Mouse (Mus musculus): ENCODE measurements at regions not wholly inside any gene's neighbourhood (a gene's known extent, or its start where the extent isn't known, plus 50 kb on each side); places are given as distances from the start of the nearest gene placed in this dataset.
A peak's percentile ranks its signal among the peaks of the same experiment; 100 is the strongest.

GRCm38 (mm10) chr3:56483370-56483769 lies 299.9 kb upstream of the Nbea start:
- Histone ChIP-seq H3K9ac (no peak overlapping the region), H3K4me1 (replicated peaks; ENCODE audit: control insufficient read depth, insufficient read depth, low read length) (no peaks in the 10 kb centered on the region), H3K27me3 (ENCODE audit: control insufficient read depth, insufficient read depth, low read length) (no peaks in the 10 kb centered on the region), H3K27ac (no peak overlapping the region), H3K4me2 (replicated peaks) (no peak overlapping the region), H3K9me3 (ENCODE audit: control insufficient read depth, low read length) (no peaks in the 10 kb centered on the region), H3K4me3 (replicated peaks; ENCODE audit: low read length) (no peak overlapping the region), H3K36me3 (replicated peaks; ENCODE audit: control insufficient read depth, insufficient read depth) (no peaks in the 10 kb centered on the region)
- no peak for ATAC-seq (ENCODE audit: low FRiP score)
- 53% methylated on average over 4 of the region's 4 CpGs for WGBS
- DNase-seq (ENCODE audit: low spot score) = no peak

DNA sequence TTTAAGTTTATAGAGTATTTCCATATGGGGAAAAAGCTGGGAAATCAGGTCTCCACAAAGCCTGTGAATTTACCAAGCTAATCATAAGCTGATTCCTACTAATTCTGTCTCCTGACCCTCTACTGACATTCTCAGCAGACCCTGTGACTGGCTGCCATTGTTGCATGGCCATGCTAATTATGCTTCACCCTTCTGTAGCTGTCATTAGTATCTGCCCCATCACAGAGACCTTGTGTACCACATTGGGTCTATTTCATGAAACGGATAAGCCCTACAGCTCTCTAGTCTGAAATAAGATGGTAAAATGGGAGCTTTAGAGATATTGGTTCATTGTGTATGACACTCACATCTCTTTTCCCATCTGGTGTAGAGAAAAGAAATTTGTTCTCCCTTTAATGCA lies 296.0 kb upstream of the Nbea start:
- H3K4me2 ChIP-seq (replicated peaks) = no peak overlapping the region
- H3K4me3 ChIP-seq (replicated peaks; ENCODE audit: low read length) = no peak overlapping the region
- H3K9me3 ChIP-seq (ENCODE audit: control insufficient read depth, low read length) = no peaks in the 10 kb centered on the region
- no peak overlapping the region for H3K27ac ChIP-seq
- H3K36me3 ChIP-seq (replicated peaks; ENCODE audit: control insufficient read depth, insufficient read depth) = no peaks in the 10 kb centered on the region
- 41% methylated on average over 1 of the region's 1 CpGs for WGBS
- no peak for DNase-seq (ENCODE audit: low spot score)
- no peak overlapping the region for H3K9ac ChIP-seq
- H3K4me1 ChIP-seq (replicated peaks; ENCODE audit: control insufficient read depth, insufficient read depth, low read length) = peaks cover 17% of the 10 kb centered on the region; the same call in 1 of the 2 replicates
- H3K27me3 ChIP-seq (ENCODE audit: control insufficient read depth, insufficient read depth, low read length) = no peaks in the 10 kb centered on the region
- no peak for ATAC-seq (ENCODE audit: low FRiP score)

DNA sequence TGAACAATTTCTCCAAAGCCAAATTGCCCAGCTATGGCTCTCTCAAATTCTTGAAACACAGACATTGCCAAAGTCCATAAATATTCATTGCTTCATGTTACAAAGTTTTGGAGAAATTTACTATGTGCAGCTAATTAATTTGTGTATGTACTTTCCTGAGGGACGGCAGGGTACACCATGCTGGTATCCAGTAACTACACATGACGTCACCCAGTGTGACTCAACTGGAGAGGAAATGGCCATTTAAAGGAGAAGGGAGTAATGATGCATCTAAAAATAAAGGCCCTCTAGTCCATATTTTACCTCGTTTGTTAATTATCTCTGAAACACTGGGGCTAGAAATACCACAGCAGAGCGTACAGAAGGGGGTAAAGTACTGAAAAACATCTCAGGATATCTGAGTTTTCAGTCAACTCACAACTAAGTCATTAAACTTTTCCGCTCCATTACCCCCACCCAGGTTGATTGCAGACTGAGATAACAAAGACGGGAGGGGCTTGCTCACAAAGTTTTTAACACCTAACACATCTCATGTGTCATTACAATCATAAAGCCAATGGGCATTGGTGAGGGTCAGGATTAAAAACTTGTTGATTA lies 295.1 kb upstream of the Nbea start:
- no peak for DNase-seq (ENCODE audit: low spot score)
- Histone ChIP-seq H3K9ac (no peak overlapping the region), H3K9me3 (ENCODE audit: control insufficient read depth, low read length) (no peaks in the 10 kb centered on the region), H3K27ac (no peak overlapping the region), H3K27me3 (ENCODE audit: control insufficient read depth, insufficient read depth, low read length) (no peaks in the 10 kb centered on the region), H3K4me1 (replicated peaks; ENCODE audit: control insufficient read depth, insufficient read depth, low read length) (peaks cover 17% of the 10 kb centered on the region; the same call in 1 of the 2 replicates), H3K4me3 (replicated peaks; ENCODE audit: low read length) (no peak overlapping the region), H3K4me2 (replicated peaks) (no peak overlapping the region), H3K36me3 (replicated peaks; ENCODE audit: control insufficient read depth, insufficient read depth) (no peaks in the 10 kb centered on the region)
- ATAC-seq (ENCODE audit: low FRiP score) = no peak
- 79% methylated on average over 6 of the region's 6 CpGs for WGBS

GRCm38 (mm10) chr3:56475529-56476527 lies 292.3 kb upstream of the Nbea start:
- H3K4me3 ChIP-seq (replicated peaks; ENCODE audit: low read length) = no peak overlapping the region

DNA sequence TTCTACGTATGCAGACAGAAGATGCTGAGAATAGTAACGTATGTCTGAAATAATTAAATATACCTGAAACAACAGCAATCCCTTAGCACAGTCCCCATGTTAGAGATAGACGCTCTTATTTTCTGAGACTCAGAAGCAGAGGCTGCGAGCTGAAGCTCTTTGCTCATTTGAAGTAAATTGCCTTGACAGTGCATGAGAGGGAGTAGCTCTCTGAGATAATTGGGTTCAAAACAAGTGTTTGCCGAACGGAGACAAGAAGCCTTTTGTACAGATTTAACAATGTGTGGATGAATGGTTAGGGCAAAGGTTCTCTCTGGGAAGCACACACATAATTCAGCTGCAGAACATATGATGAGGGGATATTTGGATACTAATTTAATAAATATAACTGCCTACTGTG lies 289.1 kb upstream of the Nbea start:
- peaks cover 29% of the 10 kb centered on the region for H3K4me1 ChIP-seq (replicated peaks; ENCODE audit: control insufficient read depth, insufficient read depth, low read length)
- H3K4me3 ChIP-seq (replicated peaks; ENCODE audit: low read length) = no peak overlapping the region
- H3K9me3 ChIP-seq (ENCODE audit: control insufficient read depth, low read length) = no peaks in the 10 kb centered on the region
- ATAC-seq (ENCODE audit: low FRiP score) = no peak
- H3K36me3 ChIP-seq (replicated peaks; ENCODE audit: control insufficient read depth, insufficient read depth) = no peaks in the 10 kb centered on the region
- no peaks in the 10 kb centered on the region for H3K27me3 ChIP-seq (ENCODE audit: control insufficient read depth, insufficient read depth, low read length)
- no peak overlapping the region for H3K9ac ChIP-seq
- no peak for DNase-seq (ENCODE audit: low spot score)
- no peak overlapping the region; the same call in 1 of the 2 replicates for H3K27ac ChIP-seq
- H3K4me2 ChIP-seq (replicated peaks) = no peak overlapping the region
- 34% methylated on average over 6 of the region's 6 CpGs for WGBS

More at GRCm38 (mm10) chr3:56475529-56476527, 292.3 kb upstream of the Nbea start:
- no peaks in the 10 kb centered on the region for H3K27me3 ChIP-seq (ENCODE audit: control insufficient read depth, insufficient read depth, low read length)
- no peaks in the 10 kb centered on the region for H3K36me3 ChIP-seq (replicated peaks; ENCODE audit: control insufficient read depth, insufficient read depth)
- peaks cover 29% of the 10 kb centered on the region for H3K4me1 ChIP-seq (replicated peaks; ENCODE audit: control insufficient read depth, insufficient read depth, low read length)
- H3K4me2 ChIP-seq (replicated peaks) = no peak overlapping the region
- no peak overlapping the region for H3K9ac ChIP-seq
- DNase-seq (ENCODE audit: low spot score) (peak; percentile 72), ATAC-seq (ENCODE audit: low FRiP score) (peak; percentile 68; the same call in 1 of the 2 replicates)
- peak overlapping the region; percentile 33 for H3K27ac ChIP-seq
- no peaks in the 10 kb centered on the region for H3K9me3 ChIP-seq (ENCODE audit: control insufficient read depth, low read length)
- 32% methylated on average over 3 of the region's 3 CpGs for WGBS

DNA sequence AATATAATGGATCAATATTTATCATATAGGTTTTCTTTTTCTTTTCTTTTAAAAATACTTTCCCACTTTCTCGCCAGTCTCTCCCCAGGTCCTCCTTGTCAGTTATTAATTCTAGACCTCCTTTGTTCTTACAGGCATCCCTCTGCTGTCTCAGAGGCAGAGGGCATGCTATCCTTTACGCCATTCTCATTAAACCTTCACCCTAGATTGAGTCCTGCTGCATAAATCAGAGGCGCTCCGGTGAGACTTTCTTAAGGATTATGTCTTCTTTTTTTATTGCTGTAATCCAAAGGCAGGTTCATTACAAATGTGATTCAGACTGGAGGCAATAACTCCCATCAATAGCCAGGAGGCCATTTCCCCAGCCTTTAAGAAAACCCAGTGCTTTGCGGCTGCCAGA lies 288.3 kb upstream of the Nbea start:
- Histone ChIP-seq H3K9me3 (ENCODE audit: control insufficient read depth, low read length) (no peaks in the 10 kb centered on the region), H3K4me2 (replicated peaks) (no peak overlapping the region), H3K27me3 (ENCODE audit: control insufficient read depth, insufficient read depth, low read length) (no peaks in the 10 kb centered on the region), H3K27ac (peak overlapping the region; percentile 11; the same call in 1 of the 2 replicates), H3K4me1 (replicated peaks; ENCODE audit: control insufficient read depth, insufficient read depth, low read length) (peaks cover 28% of the 10 kb centered on the region), H3K36me3 (replicated peaks; ENCODE audit: control insufficient read depth, insufficient read depth) (no peaks in the 10 kb centered on the region), H3K4me3 (replicated peaks; ENCODE audit: low read length) (no peak overlapping the region), H3K9ac (no peak overlapping the region)
- DNase-seq (ENCODE audit: low spot score) (no peak), ATAC-seq (ENCODE audit: low FRiP score) (no peak)
- WGBS = 39% methylated on average over 5 of the region's 5 CpGs

- no peak overlapping the region for H3K9ac ChIP-seq
- H3K9me3 ChIP-seq (ENCODE audit: control insufficient read depth, low read length) = no peaks in the 10 kb centered on the region
- H3K4me3 ChIP-seq (replicated peaks; ENCODE audit: low read length) = no peak overlapping the region
- no peaks in the 10 kb centered on the region for H3K27me3 ChIP-seq (ENCODE audit: control insufficient read depth, insufficient read depth, low read length)
- DNase-seq (ENCODE audit: low spot score) (no peak), ATAC-seq (ENCODE audit: low FRiP score) (no peak)
- no peaks in the 10 kb centered on the region for H3K36me3 ChIP-seq (replicated peaks; ENCODE audit: control insufficient read depth, insufficient read depth)
- 20% methylated on average over 1 of the region's 1 CpGs for WGBS
- no peak overlapping the region for H3K4me2 ChIP-seq (replicated peaks)
- peaks cover 23% of the 10 kb centered on the region for H3K4me1 ChIP-seq (replicated peaks; ENCODE audit: control insufficient read depth, insufficient read depth, low read length)
- H3K27ac ChIP-seq = no peak overlapping the region
These were observed 287.7 kb upstream of the Nbea start for GRCm38 (mm10) chr3:56471185-56471584.

DNA sequence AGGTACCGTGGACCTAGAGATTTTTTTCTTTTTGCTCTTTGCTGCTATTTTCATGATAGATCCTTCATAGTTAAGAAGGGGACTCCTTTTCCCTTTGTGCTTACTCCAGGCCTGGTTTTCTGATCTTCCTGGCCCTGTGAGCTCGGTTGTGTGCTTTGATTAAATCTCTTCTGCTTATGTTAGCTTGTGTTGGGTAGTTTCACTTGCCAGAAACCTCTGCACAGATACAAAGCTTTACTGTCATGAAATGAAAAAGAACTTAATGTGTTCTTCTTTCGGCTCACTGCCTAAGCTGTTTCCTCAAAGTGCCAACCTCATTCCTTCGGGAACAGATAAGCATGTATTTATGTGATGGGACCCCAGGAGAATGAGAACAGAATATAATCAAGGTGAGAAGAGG lies 274.1 kb upstream of the Nbea start:
- Histone ChIP-seq H3K4me2 (replicated peaks) (no peak overlapping the region), H3K9ac (no peak overlapping the region), H3K27ac (0 out of 2 replicates have a peak overlapping the region, but pooled peaks have one; percentile 6), H3K9me3 (ENCODE audit: control insufficient read depth, low read length) (no peaks in the 10 kb centered on the region), H3K36me3 (replicated peaks; ENCODE audit: control insufficient read depth, insufficient read depth) (no peaks in the 10 kb centered on the region), H3K4me1 (replicated peaks; ENCODE audit: control insufficient read depth, insufficient read depth, low read length) (0 out of 2 replicates have a peak, but pooled peaks cover 5% of the 10 kb centered on the region), H3K4me3 (replicated peaks; ENCODE audit: low read length) (no peak overlapping the region), H3K27me3 (ENCODE audit: control insufficient read depth, insufficient read depth, low read length) (no peaks in the 10 kb centered on the region)
- ATAC-seq (ENCODE audit: low FRiP score) = no peak
- WGBS = 50% methylated on average over 4 of the region's 4 CpGs
- DNase-seq (ENCODE audit: low spot score) = no peak

DNA sequence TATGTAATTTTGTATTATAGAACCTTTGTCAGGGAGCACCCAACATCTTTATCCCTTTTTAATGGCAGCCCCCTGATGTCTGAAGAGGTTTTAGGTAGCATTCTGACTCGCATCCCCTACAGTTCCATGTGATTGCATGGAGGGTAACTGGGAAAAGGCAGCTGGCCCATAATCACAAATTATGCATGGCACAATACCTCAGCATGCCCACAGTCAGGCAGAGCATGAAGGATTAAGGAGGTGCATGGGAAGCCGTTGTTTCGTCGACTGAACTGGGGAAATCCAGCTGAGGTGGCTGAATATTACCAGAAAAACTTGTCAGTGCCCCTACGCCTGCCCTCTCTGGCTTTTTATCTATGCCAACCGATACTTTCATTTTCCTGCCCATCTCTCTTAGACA lies 272.8 kb upstream of the Nbea start:
- WGBS = 45% methylated on average over 6 of the region's 6 CpGs
- Histone ChIP-seq H3K27ac (no peak overlapping the region), H3K4me3 (replicated peaks; ENCODE audit: low read length) (no peak overlapping the region), H3K9me3 (ENCODE audit: control insufficient read depth, low read length) (no peaks in the 10 kb centered on the region), H3K27me3 (ENCODE audit: control insufficient read depth, insufficient read depth, low read length) (no peaks in the 10 kb centered on the region), H3K9ac (no peak overlapping the region), H3K4me2 (replicated peaks) (no peak overlapping the region), H3K36me3 (replicated peaks; ENCODE audit: control insufficient read depth, insufficient read depth) (no peaks in the 10 kb centered on the region), H3K4me1 (replicated peaks; ENCODE audit: control insufficient read depth, insufficient read depth, low read length) (0 out of 2 replicates have a peak, but pooled peaks cover 5% of the 10 kb centered on the region)
- DNase-seq (ENCODE audit: low spot score) (no peak), ATAC-seq (ENCODE audit: low FRiP score) (peak; percentile 51; the same call in 1 of the 2 replicates)
